Mouse (Mus musculus): ENCODE data around the gene Rrp1b.
A peak's percentile ranks its signal among the peaks of the same experiment; 100 is the strongest.

The Rrp1b gene

GRCm38 (mm10) chr17:32035609-32036508 lies at the start of gene Rrp1b, which contains the start of gene Hsf2bp:
Rrp1b (plus strand) TSS chr17:32036100.
Hsf2bp (minus strand) TSS chr17:32036349.
- DNase-seq: peak; percentile 76

GRCm38 (mm10) chr17:31986915-31987314 lies 49.0 kb upstream of the Rrp1b start:
- DNase-seq: no peak

- no peak for DNase-seq
Measured at GRCm38 (mm10) chr17:31989035-31989434, 46.9 kb upstream of the Rrp1b start.

DNA sequence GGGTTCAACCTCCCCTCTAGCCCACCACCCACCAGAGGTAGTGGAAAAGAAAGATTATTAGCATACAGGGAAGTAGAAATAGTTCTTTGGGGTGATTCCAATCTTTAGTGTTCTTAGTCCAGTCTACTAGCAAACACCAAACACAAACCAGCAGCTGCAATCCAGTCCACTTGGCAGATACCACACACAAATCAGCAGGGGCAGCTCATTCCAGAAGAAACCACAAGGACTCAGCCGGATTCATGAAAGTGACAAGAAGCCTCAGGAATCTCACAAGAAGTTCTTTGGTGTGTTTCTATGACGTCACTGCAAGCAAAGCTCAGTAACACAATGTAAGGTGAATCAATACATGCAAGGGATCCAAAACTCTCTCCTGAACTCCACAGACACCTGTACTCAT lies 43.9 kb upstream of the Rrp1b start:
- no peak for DNase-seq

DNA sequence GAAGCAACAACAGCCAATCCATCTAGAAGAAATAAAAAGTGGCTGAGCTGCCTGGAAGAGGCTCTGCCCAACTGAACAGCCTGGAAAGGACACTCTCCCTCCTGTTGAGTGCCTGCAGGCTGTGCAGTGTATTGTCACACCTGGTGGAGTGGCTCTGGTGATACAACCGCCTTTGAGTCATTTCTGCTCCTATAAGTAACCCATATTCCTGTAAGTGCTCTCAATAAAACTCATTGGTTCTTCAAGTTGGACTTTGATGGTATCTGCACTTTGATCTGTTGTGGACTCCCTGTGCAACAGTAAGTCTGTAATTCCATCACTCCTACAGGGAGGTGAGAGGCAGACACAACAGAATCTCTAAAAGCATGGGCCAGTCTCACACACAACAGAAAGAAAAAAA lies 42.5 kb upstream of the Rrp1b start:
- no peak for DNase-seq

DNA sequence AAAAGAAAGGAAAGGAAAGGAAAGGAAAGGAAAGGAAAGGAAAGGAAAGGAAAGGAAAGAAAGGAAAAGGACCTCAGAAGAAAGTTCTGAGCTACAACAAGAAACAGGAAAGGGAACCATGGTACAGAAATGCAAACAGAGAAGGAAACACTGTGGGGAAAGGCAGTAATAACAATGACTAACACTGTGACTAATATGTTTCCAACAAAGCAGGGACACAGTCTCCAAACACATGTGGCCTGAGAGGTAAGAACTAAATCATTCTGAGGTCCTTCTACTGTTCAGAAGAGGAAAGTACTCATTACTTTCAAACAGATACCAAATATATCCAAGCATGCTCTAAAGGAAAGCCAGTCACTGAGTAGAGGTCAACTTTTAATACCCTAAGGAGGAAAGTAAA lies 41.8 kb upstream of the Rrp1b start:
- no peak for DNase-seq

DNA sequence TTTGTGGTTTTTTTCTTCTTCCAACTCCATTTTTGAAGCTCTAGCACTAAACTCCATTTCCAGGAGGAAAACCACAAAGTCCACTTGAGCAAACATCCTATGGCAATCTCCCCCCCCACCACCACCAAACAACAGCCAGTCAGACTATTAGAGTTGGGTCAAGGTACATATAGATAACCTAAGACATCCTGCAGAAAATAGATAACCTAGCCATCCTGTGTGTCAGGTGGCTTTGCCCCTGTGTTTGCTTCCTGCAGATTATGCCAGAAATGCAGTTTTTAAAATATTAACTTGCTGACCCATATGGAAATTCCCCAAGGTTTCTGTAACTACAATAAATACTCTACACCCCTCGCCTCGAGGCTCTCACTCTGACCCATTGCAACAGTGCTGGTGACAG lies 40.1 kb upstream of the Rrp1b start:
- DNase-seq: no peak

DNA sequence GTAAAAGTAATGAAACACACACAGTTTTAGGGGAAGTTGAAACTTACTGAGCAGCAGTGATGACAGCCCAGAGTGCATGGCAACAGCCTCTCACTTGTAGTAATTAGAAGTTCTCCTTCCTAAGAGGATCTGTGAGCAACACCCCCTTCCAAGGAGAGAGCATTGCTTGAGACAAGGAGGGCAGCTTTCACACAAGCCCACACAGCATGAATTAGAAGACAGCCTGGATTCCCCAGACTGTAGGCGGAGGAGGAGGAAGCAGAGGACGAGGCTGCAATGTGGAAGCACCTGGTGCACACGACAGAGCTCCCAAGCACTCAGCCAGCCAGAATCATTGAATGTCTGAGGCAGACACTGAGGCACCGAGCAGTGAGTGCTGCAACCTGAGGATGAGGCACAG lies 39.6 kb upstream of the Rrp1b start:
- DNase-seq: no peak

DNA sequence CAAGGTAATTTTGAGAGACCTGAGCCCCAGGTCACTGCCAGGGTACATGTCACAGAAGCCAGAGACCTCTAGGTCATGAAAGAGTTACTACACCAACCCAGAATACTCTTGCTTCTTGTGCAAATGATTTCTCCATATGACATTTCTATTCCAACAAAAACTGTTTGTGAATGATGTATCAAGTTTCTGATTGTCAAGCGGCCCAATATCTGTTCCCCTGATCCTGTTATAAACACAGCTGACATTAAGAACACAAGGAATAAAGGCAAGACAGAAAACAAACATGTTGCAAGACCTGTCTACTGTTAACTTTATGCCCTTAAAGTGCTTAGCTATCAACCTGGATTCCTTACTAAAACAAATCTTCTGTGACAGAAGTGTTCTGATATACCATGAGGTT lies 37.5 kb upstream of the Rrp1b start:
- no peak for DNase-seq

DNA sequence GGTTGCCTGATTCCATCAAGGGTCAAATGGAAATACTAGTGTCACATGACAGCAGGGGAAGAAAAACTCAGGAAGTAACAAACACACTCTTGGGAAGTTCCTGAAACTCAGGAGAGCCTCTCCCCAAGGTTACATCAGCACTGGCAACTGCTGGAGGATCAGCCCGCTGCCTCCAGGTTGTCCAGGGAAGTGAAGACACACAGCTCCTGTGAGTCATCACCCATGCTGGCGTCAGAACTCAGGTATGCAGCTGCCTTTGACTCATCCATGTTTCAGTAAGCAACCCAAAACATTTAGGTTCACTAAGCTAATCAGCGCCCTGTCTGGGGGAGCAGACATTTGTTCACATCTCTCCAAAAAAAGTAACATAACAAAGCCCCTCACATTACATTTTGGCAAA lies 32.6 kb upstream of the Rrp1b start:
- DNase-seq: no peak

GRCm38 (mm10) chr17:32006800-32007199 lies 29.1 kb upstream of the Rrp1b start:
- no peak for DNase-seq

- no peak for DNase-seq
Measured at GRCm38 (mm10) chr17:32011694-32012093, 24.2 kb upstream of the Rrp1b start.

GRCm38 (mm10) chr17:32012254-32012653 lies 23.6 kb upstream of the Rrp1b start:
- DNase-seq: no peak

- no peak for DNase-seq
Measured at GRCm38 (mm10) chr17:32013659-32014058, 22.2 kb upstream of the Rrp1b start.

DNA sequence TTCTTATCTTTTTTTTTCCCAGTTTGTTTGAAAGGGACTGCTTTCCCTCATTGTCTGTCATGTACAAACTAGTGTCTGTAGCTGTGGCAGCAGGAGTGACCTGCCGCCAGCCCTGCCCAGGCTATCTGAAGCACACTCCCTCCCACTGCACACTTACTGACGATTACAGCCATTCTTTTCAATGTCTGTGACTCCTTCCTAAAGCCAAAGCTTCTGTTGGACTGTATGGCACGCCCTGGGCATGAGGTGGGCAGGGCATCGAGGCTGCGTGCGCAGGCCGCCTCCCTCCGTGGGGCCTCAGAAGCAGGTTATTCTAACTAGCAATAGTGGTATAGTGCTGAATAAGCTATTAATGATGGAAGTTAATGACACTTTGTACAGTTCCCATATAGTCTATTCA lies 19.4 kb upstream of the Rrp1b start:
- DNase-seq: no peak

GRCm38 (mm10) chr17:32018127-32018894 lies 17.6 kb upstream of the Rrp1b start:
- no peak for DNase-seq

- no peak for DNase-seq
Measured at GRCm38 (mm10) chr17:32021981-32022380, 13.9 kb upstream of the Rrp1b start.

- no peak for DNase-seq
Measured at GRCm38 (mm10) chr17:32022551-32022950, 13.3 kb upstream of the Rrp1b start.

DNA sequence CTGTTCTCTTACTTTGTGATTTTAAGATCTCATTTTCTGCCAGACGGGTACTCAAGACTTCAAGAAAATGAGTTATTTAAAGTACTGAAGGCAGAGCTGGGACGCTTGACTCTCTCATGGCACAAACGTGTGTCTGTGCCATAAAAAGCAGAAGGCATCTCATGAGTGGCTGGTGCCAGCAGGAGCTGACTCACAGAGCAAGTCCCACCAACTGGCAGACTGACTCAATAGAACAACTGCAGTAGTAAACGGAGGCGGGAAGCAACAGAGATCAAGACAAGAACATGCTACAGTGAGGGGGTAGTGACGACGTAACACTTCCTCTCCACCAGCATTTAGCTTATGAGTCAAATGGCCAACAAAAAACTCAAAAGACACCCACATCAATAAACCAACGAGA lies 12.8 kb upstream of the Rrp1b start:
- no peak for DNase-seq

DNA sequence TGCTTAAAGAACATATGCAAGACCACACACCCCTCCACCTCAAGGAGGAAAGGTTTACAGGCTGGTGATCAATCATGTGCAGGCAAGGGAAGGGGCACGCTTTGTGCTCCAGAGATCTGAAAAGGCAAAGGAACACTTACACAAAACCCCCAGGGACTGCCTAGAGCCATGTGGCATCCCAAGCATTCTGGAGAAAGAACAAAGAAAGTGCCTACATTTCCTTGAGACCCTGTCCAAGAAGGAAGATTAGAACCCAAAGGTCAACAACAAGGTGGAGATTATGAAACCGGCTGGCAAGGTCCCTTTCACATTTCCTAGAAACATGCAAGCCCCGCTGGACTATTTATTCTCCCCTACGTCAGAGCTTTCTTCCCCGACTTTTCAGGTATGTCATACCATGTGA lies 11.2 kb upstream of the Rrp1b start:
- DNase-seq: no peak

DNA sequence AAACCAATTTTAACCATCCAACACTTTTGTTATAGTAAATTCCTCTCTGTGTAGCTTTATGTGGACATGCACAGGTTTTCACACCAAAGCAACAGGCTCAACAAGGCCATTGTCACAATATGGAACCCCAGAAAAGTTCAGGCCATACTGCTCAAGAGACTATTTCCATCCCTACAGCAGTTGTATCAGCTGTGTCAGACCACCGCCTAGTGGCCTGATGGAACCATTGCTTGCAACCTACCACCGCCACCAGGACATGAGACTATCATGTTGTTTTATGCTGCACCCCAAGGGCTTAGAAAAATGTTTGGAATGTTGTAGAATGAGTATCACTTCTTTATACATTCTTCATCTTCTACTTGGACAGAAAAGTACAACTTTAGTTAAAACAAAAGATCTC lies 10.5 kb upstream of the Rrp1b start:
- DNase-seq: no peak

- no peak for DNase-seq
Measured at GRCm38 (mm10) chr17:32027666-32028065, 8.2 kb upstream of the Rrp1b start.

DNA sequence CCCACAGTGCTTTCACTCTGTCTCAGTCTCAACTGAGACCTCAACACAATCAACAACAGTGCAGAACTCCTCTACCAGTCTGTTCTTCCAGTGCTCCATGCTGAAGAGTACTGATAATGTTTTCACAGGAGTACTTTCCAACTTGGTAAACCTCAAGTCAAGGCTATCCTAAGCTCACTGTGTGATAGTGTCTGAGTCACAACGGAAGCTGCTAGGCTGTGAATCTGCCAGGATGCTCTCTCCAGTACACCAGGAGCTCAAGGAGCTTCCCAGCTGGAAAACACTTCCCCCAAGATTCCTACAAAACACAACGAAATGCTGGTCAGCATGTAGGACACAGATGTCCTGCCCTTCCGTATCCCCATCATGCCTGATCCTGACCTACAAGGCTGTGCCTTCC lies 7.6 kb upstream of the Rrp1b start:
- DNase-seq: no peak

DNA sequence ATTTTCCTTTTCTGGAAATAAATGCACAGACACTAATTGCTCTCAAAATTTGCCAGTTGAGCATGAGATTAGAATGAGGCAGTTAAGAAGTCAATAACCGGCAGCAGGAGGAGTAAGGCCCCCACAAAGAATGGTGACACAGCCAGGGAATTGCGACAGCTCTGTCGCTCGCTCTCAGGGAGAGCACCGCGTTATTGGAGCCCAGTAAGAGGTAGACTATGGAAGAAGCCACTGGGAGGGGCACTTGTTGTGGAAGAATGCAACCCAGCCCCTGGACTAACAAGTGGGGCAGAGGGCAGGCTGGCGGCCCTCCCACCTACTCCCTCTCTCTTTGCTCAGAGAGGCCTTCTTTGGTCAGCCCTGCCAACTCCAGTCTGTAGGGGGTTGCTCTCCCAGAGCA lies 4.2 kb upstream of the Rrp1b start:
- DNase-seq: no peak

Measured in cerebellum, adult 9-11 months (tissue).